Mouse (Mus musculus) macrophage (primary cell): ENCODE results near the gene Sf3a1. TPM values are rescaled to one million over a fixed set of nuclear protein-coding genes. Genes with fewer than 3 reads are reported as not detected.
A peak's percentile ranks its signal among the peaks of the same experiment; 100 is the strongest.

Experiments
- H3K27ac ChIP-seq: fragments of 350-480 bp; formaldehyde crosslinking; 2 replicates; pipeline ENCODE4 v1.9.0; 2021
- H3K36me3 ChIP-seq: fragments of 350-480 bp; formaldehyde crosslinking; 2 replicates; pipeline ENCODE4 v1.9.0; 2021; ENCODE audit errors: inconsistent target
- H3K4me3 ChIP-seq: fragments of 350-480 bp; formaldehyde crosslinking; 2 replicates; pipeline ENCODE4 v1.9.0; 2021; ENCODE audit errors: inconsistent target
- H3K79me2 ChIP-seq: fragments of 350-480 bp; formaldehyde crosslinking; 2 replicates; pipeline ENCODE4 v1.9.0; 2021; ENCODE audit errors: inconsistent target
- WGBS: methylation state at CpG from one replicate; pipeline ENCODE4 v1.1.7; 2026; ENCODE audit warnings: inconsistent platforms; ENCODE audit not compliant: missing documents; 5-methylcytosine and 5-hydroxymethylcytosine counted together
- polyA plus RNA-seq: library from polyadenylated mRNA; stranded (reverse); fragments of 250-400 nt; gene quantifications from 3 replicates; pipeline ENCODE4 v1.2.4, GENCODE M21; 2018; ENCODE audit warnings: inconsistent platforms

Gene Sf3a1
- polyA plus RNA-seq, 1 experiment from 2014 or later, result 29.8 TPM

- H3K36me3 ChIP-seq, result 0 out of 2 replicates have a peak, but pooled peaks cover 2% of the 10 kb centered on the region
- peaks cover 36% of the 10 kb centered on the region; the same call in 1 of the 2 replicates for H3K79me2 ChIP-seq
- no peak within 1 kb of the TSS for H3K27ac ChIP-seq
- WGBS, result 2% methylated on average over 59 of the region's 71 CpGs
- H3K4me3 ChIP-seq, result peak within 1 kb of the TSS; percentile 61
Measured at GRCm38 (mm10) chr11:4186486-4187317, 26.6 kb downstream of the Sf3a1 start, which contains the start of gene Tbc1d10a. TSS of gene Tbc1d10a (plus strand) at chr11:4186789.

GRCm38 (mm10) chr11:4187318-4187700, 27.2 kb downstream of the Sf3a1 start:
- 28% methylated on average over 9 of the region's 9 CpGs for WGBS
- H3K27ac ChIP-seq, result no peak overlapping the region
- H3K36me3 ChIP-seq, result no peaks in the 10 kb centered on the region
- peaks cover 41% of the 10 kb centered on the region; the same call in 1 of the 2 replicates for H3K79me2 ChIP-seq
- peak overlapping the region; percentile 61 for H3K4me3 ChIP-seq

- Histone ChIP-seq H3K27ac (no peak overlapping the region), H3K4me3 (no peak overlapping the region), H3K79me2 (peaks cover 59% of the 10 kb centered on the region; the same call in 1 of the 2 replicates), H3K36me3 (no peaks in the 10 kb centered on the region)
- WGBS, result 86% methylated on average over 5 of the region's 6 CpGs
Measured at GRCm38 (mm10) chr11:4189182-4189581, 29.0 kb downstream of the Sf3a1 start.

- 83% methylated on average over 3 of the region's 3 CpGs for WGBS
- no peak overlapping the region for H3K4me3 ChIP-seq
Measured at GRCm38 (mm10) chr11:4190677-4191076, 30.5 kb downstream of the Sf3a1 start.

DNA sequence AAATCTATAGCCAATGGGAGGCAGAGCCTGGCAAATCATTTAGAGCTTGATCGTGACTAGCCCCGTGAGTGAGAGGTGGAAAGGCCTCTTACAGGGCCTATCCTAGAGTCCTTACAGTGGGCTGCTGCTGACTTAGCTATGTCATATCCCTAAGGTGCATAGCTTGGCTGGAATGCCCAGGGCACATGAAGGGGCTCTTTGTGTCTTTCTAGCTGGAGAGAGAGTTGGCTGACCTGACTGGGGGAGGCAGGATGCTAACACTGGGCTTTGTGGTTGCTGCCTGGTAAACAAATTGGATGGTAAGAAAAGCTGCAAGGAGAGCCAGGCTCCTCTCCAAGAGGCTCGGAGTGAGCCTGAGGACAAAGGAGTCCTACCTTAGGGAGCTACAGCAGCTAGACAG, 32.6 kb downstream of the Sf3a1 start:
- 91% methylated on average over 3 of the region's 3 CpGs for WGBS
- Histone ChIP-seq H3K27ac (no peak overlapping the region), H3K36me3 (no peaks in the 10 kb centered on the region)

More at GRCm38 (mm10) chr11:4190677-4191076, 30.5 kb downstream of the Sf3a1 start:
- Histone ChIP-seq H3K79me2 (peaks cover 62% of the 10 kb centered on the region; the same call in 1 of the 2 replicates), H3K36me3 (no peaks in the 10 kb centered on the region), H3K27ac (peak overlapping the region; percentile 48)

DNA sequence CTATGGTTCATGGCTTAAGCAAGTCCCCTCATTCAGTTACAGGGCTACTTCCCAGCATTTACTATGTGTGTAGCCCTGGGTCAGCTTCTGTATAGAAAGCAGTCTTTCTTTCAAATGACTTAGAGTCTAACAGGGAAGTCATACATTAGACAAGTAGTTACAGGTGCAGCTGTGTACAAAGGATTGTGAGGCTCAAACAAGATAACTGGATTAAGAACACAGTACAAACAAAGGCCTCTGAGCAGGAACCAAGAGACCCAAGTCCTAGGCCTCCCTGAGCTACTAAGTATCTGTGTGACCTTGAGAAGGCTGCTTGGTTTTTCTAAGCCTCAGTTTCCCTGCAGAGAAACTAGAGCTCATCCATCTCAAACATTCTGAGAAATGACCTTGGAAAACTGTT, 33.3 kb downstream of the Sf3a1 start:
- no peak overlapping the region for H3K27ac ChIP-seq
- no peaks in the 10 kb centered on the region for H3K36me3 ChIP-seq
- H3K4me3 ChIP-seq, result no peak overlapping the region
- H3K79me2 ChIP-seq, result peaks cover 71% of the 10 kb centered on the region; the same call in 1 of the 2 replicates

More for the DNA sequence above, 32.6 kb downstream of the Sf3a1 start:
- Histone ChIP-seq H3K79me2 (peaks cover 71% of the 10 kb centered on the region; the same call in 1 of the 2 replicates), H3K4me3 (no peak overlapping the region)

GRCm38 (mm10) chr11:4195597-4196031, 35.5 kb downstream of the Sf3a1 start:
- Histone ChIP-seq H3K27ac (peak overlapping the region; percentile 50), H3K4me3 (no peak overlapping the region), H3K79me2 (peaks cover 78% of the 10 kb centered on the region; the same call in 1 of the 2 replicates), H3K36me3 (no peaks in the 10 kb centered on the region)
- 7% methylated on average over 3 of the region's 3 CpGs for WGBS

DNA sequence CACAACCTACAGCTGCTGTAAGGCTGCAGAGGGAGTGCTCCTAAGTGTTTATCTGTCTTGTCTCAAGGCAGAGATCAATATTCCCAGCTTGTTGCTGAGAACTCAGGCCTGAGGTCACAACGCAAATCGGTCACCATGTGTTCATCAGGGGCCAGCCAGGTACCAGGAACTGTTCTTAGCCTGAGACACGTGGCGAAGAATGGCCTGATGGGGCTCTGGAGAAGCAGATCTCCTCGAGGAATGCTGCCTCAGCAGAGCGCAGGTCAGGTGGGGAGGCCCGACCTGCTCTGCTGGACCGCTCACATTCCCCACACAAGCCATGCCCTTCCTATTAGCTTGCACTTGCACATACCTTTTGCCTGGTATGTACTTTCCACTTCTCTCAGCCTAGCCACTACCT, 36.5 kb downstream of the Sf3a1 start:
- Histone ChIP-seq H3K36me3 (no peaks in the 10 kb centered on the region), H3K27ac (no peak overlapping the region), H3K4me3 (no peak overlapping the region), H3K79me2 (peaks cover 82% of the 10 kb centered on the region; the same call in 1 of the 2 replicates)
- 93% methylated on average over 7 of the region's 8 CpGs for WGBS

DNA sequence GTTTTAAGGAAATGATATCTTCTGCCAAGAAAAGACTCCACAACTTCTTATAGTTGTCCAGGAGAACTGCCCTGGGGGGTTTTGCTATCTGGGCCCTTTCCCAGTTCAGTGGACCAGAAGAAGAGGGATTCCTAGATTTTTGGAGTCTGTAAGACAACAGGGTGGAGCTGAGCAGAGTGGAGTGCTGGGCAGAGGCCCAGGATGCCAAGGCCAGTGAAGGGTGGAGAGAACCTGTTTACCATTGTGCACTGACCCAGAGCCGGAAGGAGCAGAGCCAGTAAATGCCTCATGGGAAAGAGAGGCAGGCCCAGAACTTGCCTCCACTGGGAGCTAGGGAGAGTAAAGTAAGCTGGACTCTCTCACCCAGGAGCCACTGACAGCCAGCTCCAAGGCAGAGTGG, 37.5 kb downstream of the Sf3a1 start:
- peaks cover 76% of the 10 kb centered on the region; the same call in 1 of the 2 replicates for H3K79me2 ChIP-seq
- H3K4me3 ChIP-seq, result no peak overlapping the region
- whole genome bisulfite sequencing, result 94% methylated on average over 1 of the region's 1 CpGs
- H3K36me3 ChIP-seq, result no peaks in the 10 kb centered on the region
- no peak overlapping the region for H3K27ac ChIP-seq

- Histone ChIP-seq H3K79me2 (peaks cover 75% of the 10 kb centered on the region; the same call in 1 of the 2 replicates), H3K36me3 (peaks cover 20% of the 10 kb centered on the region; the same call in 1 of the 2 replicates), H3K4me3 (no peak overlapping the region), H3K27ac (no peak overlapping the region)
- 78% methylated on average over 11 of the region's 11 CpGs for WGBS
Measured at GRCm38 (mm10) chr11:4201981-4202700, 42.0 kb downstream of the Sf3a1 start.

- H3K27ac ChIP-seq, result no peak overlapping the region
- 89% methylated on average over 12 of the region's 12 CpGs for WGBS
- H3K79me2 ChIP-seq, result peaks cover 65% of the 10 kb centered on the region; the same call in 1 of the 2 replicates
- H3K36me3 ChIP-seq, result peaks cover 30% of the 10 kb centered on the region; the same call in 1 of the 2 replicates
- H3K4me3 ChIP-seq, result no peak overlapping the region
Measured at GRCm38 (mm10) chr11:4202995-4203704, 43.0 kb downstream of the Sf3a1 start.

- Histone ChIP-seq H3K4me3 (no peak overlapping the region), H3K27ac (no peak overlapping the region), H3K79me2 (peaks cover 59% of the 10 kb centered on the region; the same call in 1 of the 2 replicates), H3K36me3 (peaks cover 35% of the 10 kb centered on the region; the same call in 1 of the 2 replicates)
- WGBS, result 35% methylated on average over 2 of the region's 2 CpGs
Measured at GRCm38 (mm10) chr11:4203705-4204074, 43.5 kb downstream of the Sf3a1 start.

GRCm38 (mm10) chr11:4205097-4205655, 45.0 kb downstream of the Sf3a1 start:
- H3K4me3 ChIP-seq, result no peak overlapping the region
- H3K36me3 ChIP-seq, result peaks cover 49% of the 10 kb centered on the region; the same call in 1 of the 2 replicates
- WGBS, result 93% methylated on average over 5 of the region's 5 CpGs
- peaks cover 44% of the 10 kb centered on the region; the same call in 1 of the 2 replicates for H3K79me2 ChIP-seq
- no peak overlapping the region for H3K27ac ChIP-seq

GRCm38 (mm10) chr11:4205951-4206350, 45.8 kb downstream of the Sf3a1 start:
- 88% methylated on average over 7 of the region's 7 CpGs for WGBS
- Histone ChIP-seq H3K36me3 (peaks cover 56% of the 10 kb centered on the region; the same call in 1 of the 2 replicates), H3K27ac (no peak overlapping the region)

More at GRCm38 (mm10) chr11:4205951-4206350, 45.8 kb downstream of the Sf3a1 start:
- peaks cover 37% of the 10 kb centered on the region; the same call in 1 of the 2 replicates for H3K79me2 ChIP-seq
- no peak overlapping the region for H3K4me3 ChIP-seq
